Mouse (Mus musculus) MEL (cell line): ENCODE results near the gene Tfam. TPM values are rescaled to one million over a fixed set of nuclear protein-coding genes. Genes with fewer than 3 reads are reported as not detected.

Experiments used
- DNase-seq: peaks from one replicate; pipeline ENCODE4 v3.0.0; 2011; ENCODE audit warnings: low read depth, low spot score
- H3K27ac ChIP-seq: 2 replicates; pipeline ENCODE4 v1.5.1; 2012; ENCODE audit warnings: low read depth, mild to moderate bottlenecking, control low read depth, low read length, moderate library complexity; ENCODE audit not compliant: control insufficient read depth
- H3K27me3 ChIP-seq, 2 experiments: fragments of 150-350 bp in 1 of 2; sonication (generic) in 1 of 2; 2 replicates each; pipeline ENCODE4 v1.6.1; 2012; ENCODE audit warnings: low read length in 2 of 2, mild to moderate bottlenecking in 2 of 2, improper control_type of control experiment in 1 of 2, moderate library complexity in 1 of 2; ENCODE audit not compliant: insufficient read depth in 2 of 2, control insufficient read depth in 1 of 2
- H3K36me3 ChIP-seq, 2 experiments: 2 replicates each; pipeline ENCODE4 v1.6.1; 2012 to 2014; ENCODE audit warnings: low read length in 2 of 2, improper control_type of control experiment in 1 of 2, inconsistent platforms in 1 of 2, mild to moderate bottlenecking in 1 of 2; ENCODE audit not compliant: insufficient read depth in 2 of 2, control insufficient read depth in 1 of 2
- H3K4me1 ChIP-seq, 2 experiments: fragments of 150-350 bp in 1 of 2; sonication (generic) in 1 of 2; 2 replicates each; pipeline ENCODE4 v1.6.1; 2012; ENCODE audit warnings: low read length in 2 of 2, improper control_type of control experiment in 1 of 2, mild to moderate bottlenecking in 1 of 2; ENCODE audit not compliant: insufficient read depth in 2 of 2, control insufficient read depth in 1 of 2
- H3K4me3 ChIP-seq, 2 experiments: fragments of 150-350 bp in 1 of 2; sonication (generic) in 1 of 2; 2 replicates each; pipeline ENCODE4 v1.5.1; 2012; ENCODE audit warnings: low read depth in 2 of 2, low read length in 2 of 2, mild to moderate bottlenecking in 2 of 2, moderate library complexity in 2 of 2, control low read depth in 1 of 2, improper control_type of control experiment in 1 of 2; ENCODE audit not compliant: control insufficient read depth in 1 of 2, insufficient read depth in 1 of 2
- H3K79me2 ChIP-seq: 2 replicates; pipeline ENCODE4 v1.6.1; 2012; ENCODE audit warnings: mild to moderate bottlenecking, low read length, moderate library complexity; ENCODE audit not compliant: control insufficient read depth, poor library complexity, insufficient read depth
- H3K9ac ChIP-seq: 2 replicates; pipeline ENCODE4 v1.6.1; 2012; ENCODE audit warnings: low read depth, mild to moderate bottlenecking, control low read depth, low read length, moderate library complexity; ENCODE audit not compliant: control insufficient read depth, poor library complexity, severe bottlenecking
- H3K9me3 ChIP-seq: fragments of 150-350 bp; sonication (generic); replicated peaks from 2 replicates; pipeline ENCODE4 v1.6.1; 2012; ENCODE audit warnings: mild to moderate bottlenecking, low read length, improper control_type of control experiment, moderate library complexity; ENCODE audit not compliant: insufficient read depth
- CHD1 ChIP-seq: IDR thresholded peaks from 2 replicates; pipeline ENCODE4 v1.6.1; 2012; ENCODE audit warnings: low read depth, mild to moderate bottlenecking, inconsistent platforms, low read length, improper control_type of control experiment
- CHD2 ChIP-seq: IDR thresholded peaks from 2 replicates; pipeline ENCODE4 v1.6.1; 2011; ENCODE audit warnings: low read length, improper control_type of control experiment
- CTCF ChIP-seq, 3 experiments: IDR thresholded peaks in 2 of 3; conservative IDR thresholded peaks in 1 of 3; 2 replicates each; pipeline ENCODE4 v1.5.1; 2011 to 2012; ENCODE audit warnings: low read length in 3 of 3, low read depth in 2 of 3, mild to moderate bottlenecking in 2 of 3, improper control_type of control experiment in 1 of 3, inconsistent platforms in 1 of 3, mixed read lengths in 1 of 3, moderate library complexity in 1 of 3; ENCODE audit not compliant: control insufficient read depth in 1 of 3, insufficient read depth in 1 of 3, poor library complexity in 1 of 3, severe bottlenecking in 1 of 3
- ELF1 ChIP-seq: IDR thresholded peaks from 2 replicates; pipeline ENCODE4 v1.6.1; 2014; ENCODE audit warnings: low read depth, mild to moderate bottlenecking, inconsistent platforms, low read length, improper control_type of control experiment, moderate library complexity
- ETS1 ChIP-seq: IDR thresholded peaks from 2 replicates; pipeline ENCODE4 v1.6.1; 2012; ENCODE audit warnings: low read depth, mild to moderate bottlenecking, inconsistent platforms, low read length, improper control_type of control experiment, moderate library complexity
- GABPA ChIP-seq: IDR thresholded peaks from 2 replicates; pipeline ENCODE4 v1.6.1; 2012; ENCODE audit warnings: low read depth, mild to moderate bottlenecking, inconsistent platforms, low read length, improper control_type of control experiment, moderate library complexity
- GATA1 ChIP-seq: IDR thresholded peaks from 2 replicates; pipeline ENCODE4 v1.6.1; 2011; ENCODE audit warnings: low read depth, low read length, improper control_type of control experiment
- HCFC1 ChIP-seq: IDR thresholded peaks from 2 replicates; pipeline ENCODE4 v1.6.1; 2012; ENCODE audit warnings: low read depth, mild to moderate bottlenecking, inconsistent platforms, low read length, improper control_type of control experiment, moderate library complexity
- JUND ChIP-seq: IDR thresholded peaks from 2 replicates; pipeline ENCODE4 v1.6.1; 2011; ENCODE audit warnings: low read depth, mild to moderate bottlenecking, improper control_type of control experiment, low read length
- MAX ChIP-seq: IDR thresholded peaks from 2 replicates; pipeline ENCODE4 v1.6.1; 2011; ENCODE audit warnings: low read length, improper control_type of control experiment
- MAZ ChIP-seq: IDR thresholded peaks from 2 replicates; pipeline ENCODE4 v1.6.1; 2012; ENCODE audit warnings: low read depth, mild to moderate bottlenecking, inconsistent platforms, low read length, improper control_type of control experiment
- MYC ChIP-seq: IDR thresholded peaks from 2 replicates; pipeline ENCODE4 v1.6.1; 2011; ENCODE audit warnings: low read depth, mild to moderate bottlenecking, low read length, improper control_type of control experiment, moderate library complexity
- NELFE ChIP-seq: IDR thresholded peaks from 2 replicates; pipeline ENCODE4 v1.6.1; 2011; ENCODE audit warnings: low read depth, low read length, improper control_type of control experiment
- POLR2A ChIP-seq, 2 experiments: IDR thresholded peaks; 2 replicates each; pipeline ENCODE4 v1.6.1; 2011 to 2012; ENCODE audit warnings: low read length in 2 of 2, mild to moderate bottlenecking in 2 of 2, control low read depth in 1 of 2, improper control_type of control experiment in 1 of 2, low read depth in 1 of 2, moderate library complexity in 1 of 2; ENCODE audit not compliant: control insufficient read depth in 1 of 2, insufficient read depth in 1 of 2, poor library complexity in 1 of 2
- POLR2AphosphoS2 ChIP-seq: IDR thresholded peaks from 2 replicates; pipeline ENCODE4 v1.6.1; 2011; ENCODE audit warnings: low read length, improper control_type of control experiment
- RCOR1 ChIP-seq: IDR thresholded peaks from 2 replicates; pipeline ENCODE4 v1.6.1; 2012; ENCODE audit warnings: low read depth, mild to moderate bottlenecking, inconsistent platforms, low read length, improper control_type of control experiment
- SIN3A ChIP-seq: IDR thresholded peaks from 2 replicates; pipeline ENCODE4 v1.6.1; 2012; ENCODE audit warnings: low read length, improper control_type of control experiment, inconsistent platforms
- TAL1 ChIP-seq: IDR thresholded peaks from 2 replicates; pipeline ENCODE4 v1.6.1; 2012; ENCODE audit warnings: mild to moderate bottlenecking, inconsistent platforms, low read length, moderate library complexity, mixed read lengths
- TBP ChIP-seq: IDR thresholded peaks from 2 replicates; pipeline ENCODE4 v1.8.0; 2011; ENCODE audit warnings: low read depth, low read length, improper control_type of control experiment
- TCF12 ChIP-seq: IDR thresholded peaks from 2 replicates; pipeline ENCODE4 v1.6.1; 2014; ENCODE audit warnings: low read depth, mild to moderate bottlenecking, inconsistent platforms, low read length, improper control_type of control experiment, moderate library complexity
- ZC3H11A ChIP-seq: IDR thresholded peaks from 2 replicates; pipeline ENCODE4 v1.6.1; 2012; ENCODE audit warnings: low read depth, mild to moderate bottlenecking, inconsistent platforms, low read length, improper control_type of control experiment
- ZMIZ1 ChIP-seq: IDR thresholded peaks from 2 replicates; pipeline ENCODE4 v1.6.1; 2012; ENCODE audit warnings: low read depth, mild to moderate bottlenecking, inconsistent platforms, low read length, improper control_type of control experiment, moderate library complexity
- polyA plus RNA-seq, 2 experiments: library from polyadenylated mRNA; stranded (reverse) in 1 of 2; unstranded in 1 of 2; fragments of >175 nt in 1 of 2; fragments of >200 nt in 1 of 2; gene quantifications; 2 replicates each; pipeline versions ENCODE4 v1.2.1 to v1.2.4; 2012; ENCODE audit warnings: low replicate concordance in 2 of 2, low read depth in 1 of 2; ENCODE audit not compliant: insufficient read length in 2 of 2, insufficient read depth in 1 of 2, missing spikeins in 1 of 2
- total RNA-seq: library from RNA; depleted of rRNA; stranded (reverse); fragments of 300-350 nt; gene quantifications from 2 replicates; pipeline ENCODE4 v1.2.3, GENCODE M21; 2012

Gene Tfam
- total and polyA plus RNA-seq, 3 experiments, result 55.9 to 97.8 (median 76.4) TPM

GRCm38 (mm10) chr10:71237516-71238239 lies 402 bp downstream of the Tfam start:
- peak overlapping the region; percentile 83 for H3K27ac ChIP-seq
- no peaks in the 10 kb centered on the region for H3K9me3 ChIP-seq
- peak overlapping the region; percentile 91 for H3K9ac ChIP-seq
- H3K4me1 ChIP-seq, result peaks cover 3 to 11% of the 10 kb centered on the region in 2 experiments
- TF ChIP-seq ZC3H11A (no peak), JUND (no peak), ELF1 (peak; percentile 87), TCF12 (peak; percentile 54), ZMIZ1 (peak; percentile 70), HCFC1 (peak; percentile 88), SIN3A (peak; percentile 89), MYC (no peak; the same call in none of the 2 replicates), POLR2A (IDR thresholded peaks at IDR 0.05; ENCODE audit: control insufficient read depth in 1 of 2, insufficient read depth in 1 of 2, low read depth in 1 of 2, low read length in 2 of 2, poor library complexity in 1 of 2) (peak; percentile 87 to 89), NELFE (peak; percentile 89), CTCF (IDR thresholded peaks at IDR 0.05 in 2 of 3, conservative IDR thresholded peaks at IDR 0.05 in 1 of 3; ENCODE audit: control insufficient read depth in 1 of 3, insufficient read depth in 1 of 3, low read depth in 2 of 3, low read length in 3 of 3, poor library complexity in 1 of 3, severe bottlenecking in 1 of 3) (0 out of 6 replicates have a peak, but pooled peaks of 1 of the 3 experiments have one; percentile 11), CHD1 (no peak), ETS1 (0 out of 2 replicates have a peak, but pooled peaks have one; percentile 4), TBP (0 out of 2 replicates have a peak, but pooled peaks have one; percentile 53), GATA1 (peak; percentile 33; the same call in 1 of the 2 replicates), POLR2AphosphoS2 (peak; percentile 74), MAZ (peak; percentile 90; the same call in 1 of the 2 replicates), CHD2 (no peak; the same call in 1 of the 2 replicates)
- TF ChIP-seq, all 39 proteins: peak for 13
- peak overlapping the region; percentile 86 to 98 for H3K4me3 ChIP-seq
- H3K79me2 ChIP-seq, result peaks cover 18% of the 10 kb centered on the region
- H3K36me3 ChIP-seq, result peaks cover 14 to 22% of the 10 kb centered on the region in 2 experiments
- H3K27me3 ChIP-seq, result no peaks in the 10 kb centered on the region
- peak; percentile 97 for DNase-seq

- Histone ChIP-seq H3K9me3 (no peaks in the 10 kb centered on the region), H3K4me3 (no peak overlapping the region), H3K9ac (no peak overlapping the region), H3K79me2 (peaks cover 18% of the 10 kb centered on the region), H3K27me3 (no peaks in the 10 kb centered on the region), H3K36me3 (peaks cover 21 to 23% of the 10 kb centered on the region in 2 experiments), H3K27ac (no peak overlapping the region), H3K4me1 (peaks cover 3 to 10% of the 10 kb centered on the region in 2 experiments)
- TF ChIP-seq GABPA, result no peak
- TF ChIP-seq ZMIZ1, result no peak
- no peak for TF ChIP-seq CHD2
- TF ChIP-seq TBP, result no peak
- TF ChIP-seq TAL1, result no peak
- no peak for TF ChIP-seq MAX
- no peak for TF ChIP-seq RCOR1
- TF ChIP-seq JUND, result no peak
- DNase-seq, result no peak
Observed at GRCm38 (mm10) chr10:71234071-71234470, 4.0 kb downstream of the Tfam start.
